Mouse (Mus musculus): ENCODE measurements around the gene 1700025G04Rik. TPM values are rescaled to one million over a fixed set of nuclear protein-coding genes. Genes with fewer than 3 reads are reported as not detected.

The 1700025G04Rik gene
- polyA plus RNA-seq, 1 experiment: 24.7 TPM

DNA sequence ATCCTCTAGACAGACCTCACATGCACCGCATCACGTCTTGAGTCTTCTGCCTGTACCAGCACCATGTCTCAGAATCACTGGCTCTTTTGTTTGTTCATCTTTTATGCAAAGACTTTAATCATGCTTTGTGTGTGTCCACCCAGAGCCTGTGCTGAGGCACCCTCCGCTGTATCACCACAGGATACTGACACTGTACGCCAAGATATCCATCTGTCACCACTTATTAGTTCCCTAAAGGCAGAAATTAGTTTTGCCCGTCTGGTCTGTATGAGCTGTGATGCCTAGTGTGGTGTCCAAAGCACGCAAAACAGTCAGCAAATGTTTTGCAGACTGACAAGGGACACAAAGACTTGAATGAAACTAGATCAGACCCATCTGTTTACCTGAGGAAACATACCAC lies 95.7 kb downstream of the 1700025G04Rik start:
- no peak overlapping the region for H3K4me3 ChIP-seq (ENCODE audit: insufficient read depth, low read length)
- TF ChIP-seq POLR2A (IDR thresholded peaks at IDR 0.05; ENCODE audit: extremely low read depth, insufficient read depth, low read length): no peak
- TF ChIP-seq CTCF (IDR thresholded peaks at IDR 0.05; ENCODE audit: extremely low read depth, insufficient read depth, low read length): no peak
- H3K27ac ChIP-seq (ENCODE audit: insufficient read depth, low read length): no peak overlapping the region
- no peaks in the 10 kb centered on the region for H3K4me1 ChIP-seq (ENCODE audit: control insufficient read depth, insufficient read depth, low read length)

DNA sequence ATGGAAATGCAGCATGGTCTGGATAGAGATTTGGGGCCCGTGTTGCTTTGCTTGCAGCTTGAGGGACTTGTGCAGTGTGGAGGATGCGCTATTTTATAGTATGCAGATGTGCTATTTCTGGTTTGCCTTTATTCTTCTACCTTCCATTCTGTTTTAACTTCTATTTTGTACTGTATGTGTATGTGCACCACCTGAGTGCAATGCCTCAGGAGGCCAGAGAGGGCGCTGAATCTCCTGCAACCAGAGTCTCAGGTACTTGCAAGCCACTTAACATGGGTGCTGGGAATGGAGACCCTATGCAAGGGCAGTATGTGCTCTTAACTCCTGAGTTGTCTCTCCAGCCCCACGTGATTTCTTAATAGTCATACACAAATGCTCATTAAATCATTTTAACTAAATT lies 98.4 kb downstream of the 1700025G04Rik start:
- 0 out of 2 replicates have a peak, but pooled peaks cover under 1% of the 10 kb centered on the region for H3K4me1 ChIP-seq (ENCODE audit: control insufficient read depth, insufficient read depth, low read length)
- H3K4me3 ChIP-seq (ENCODE audit: insufficient read depth, low read length): no peak overlapping the region
- TF ChIP-seq POLR2A (IDR thresholded peaks at IDR 0.05; ENCODE audit: extremely low read depth, insufficient read depth, low read length) (no peak), CTCF (IDR thresholded peaks at IDR 0.05; ENCODE audit: extremely low read depth, insufficient read depth, low read length) (no peak)
- no peak overlapping the region for H3K27ac ChIP-seq (ENCODE audit: insufficient read depth, low read length)

DNA sequence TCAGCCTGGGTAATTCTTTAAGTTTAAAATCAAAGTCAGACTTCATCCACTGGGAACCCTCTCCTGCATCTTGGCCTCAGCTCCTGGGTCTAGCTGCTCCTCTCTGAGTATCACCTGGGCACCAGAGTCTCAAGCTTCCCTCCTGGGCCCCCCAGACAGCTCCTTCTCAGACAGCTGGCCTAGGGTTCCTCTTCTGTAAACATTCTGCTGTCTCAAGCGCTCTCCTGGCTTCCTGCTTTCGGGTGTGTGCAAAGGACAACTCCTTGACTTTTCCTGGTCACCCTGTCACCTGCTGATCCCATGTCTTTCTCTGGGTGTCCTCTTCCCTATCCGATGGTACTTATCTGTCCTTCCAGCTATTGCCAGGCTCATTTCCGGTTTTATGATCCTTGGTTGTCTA lies 99.3 kb downstream of the 1700025G04Rik start:
- Histone ChIP-seq H3K27ac (ENCODE audit: insufficient read depth, low read length) (no peak overlapping the region), H3K4me1 (ENCODE audit: control insufficient read depth, insufficient read depth, low read length) (0 out of 2 replicates have a peak, but pooled peaks cover 2% of the 10 kb centered on the region), H3K4me3 (ENCODE audit: insufficient read depth, low read length) (no peak overlapping the region)
- TF ChIP-seq POLR2A (IDR thresholded peaks at IDR 0.05; ENCODE audit: extremely low read depth, insufficient read depth, low read length) (no peak), CTCF (IDR thresholded peaks at IDR 0.05; ENCODE audit: extremely low read depth, insufficient read depth, low read length) (no peak)

DNA sequence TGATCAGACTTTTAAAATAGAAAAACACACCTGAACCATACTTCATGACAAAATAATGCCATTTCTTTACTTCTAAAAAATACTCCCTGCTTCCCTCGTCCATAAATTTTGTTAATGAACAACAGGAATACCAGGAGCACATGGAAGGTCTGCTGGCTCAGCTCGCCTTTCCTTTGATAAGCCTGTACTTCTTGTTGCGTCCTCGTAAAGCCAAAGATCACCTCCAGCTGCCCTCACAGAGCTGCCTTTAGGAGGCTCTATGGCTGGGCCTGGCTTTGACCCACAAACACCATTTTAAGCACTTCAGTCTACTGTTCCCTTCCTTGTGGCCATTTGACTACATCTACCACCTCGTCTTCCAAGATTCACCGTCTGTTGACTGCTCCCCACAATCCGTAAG lies 101.2 kb downstream of the 1700025G04Rik start:
- TF ChIP-seq CTCF (IDR thresholded peaks at IDR 0.05; ENCODE audit: extremely low read depth, insufficient read depth, low read length): no peak
- no peak for TF ChIP-seq POLR2A (IDR thresholded peaks at IDR 0.05; ENCODE audit: extremely low read depth, insufficient read depth, low read length)
- peaks cover 3% of the 10 kb centered on the region; the same call in 1 of the 2 replicates for H3K4me1 ChIP-seq (ENCODE audit: control insufficient read depth, insufficient read depth, low read length)
- H3K27ac ChIP-seq (ENCODE audit: insufficient read depth, low read length): no peak overlapping the region
- no peak overlapping the region for H3K4me3 ChIP-seq (ENCODE audit: insufficient read depth, low read length)

DNA sequence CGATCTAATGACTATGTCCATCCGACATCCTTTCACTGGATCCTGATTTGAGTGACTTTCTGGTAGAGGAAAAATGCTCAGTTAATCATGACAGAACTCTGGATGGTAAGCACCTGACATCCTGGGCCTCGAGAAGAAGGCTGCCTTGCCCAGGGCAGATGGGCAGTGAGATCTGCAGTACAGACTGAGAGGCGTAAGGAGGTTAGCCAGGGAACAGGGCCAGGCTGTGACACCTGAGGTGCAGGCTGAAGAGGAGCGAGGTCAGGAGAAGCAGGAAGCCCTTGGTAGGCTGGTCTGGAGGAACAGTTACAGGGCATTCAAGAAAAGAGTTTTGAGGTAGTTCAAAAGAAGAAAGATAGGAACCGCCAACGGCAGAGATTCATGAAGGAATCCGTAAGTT lies 101.9 kb downstream of the 1700025G04Rik start:
- H3K27ac ChIP-seq (ENCODE audit: insufficient read depth, low read length): no peak overlapping the region
- peaks cover 3% of the 10 kb centered on the region; the same call in 1 of the 2 replicates for H3K4me1 ChIP-seq (ENCODE audit: control insufficient read depth, insufficient read depth, low read length)
- TF ChIP-seq POLR2A (IDR thresholded peaks at IDR 0.05; ENCODE audit: extremely low read depth, insufficient read depth, low read length) (no peak), CTCF (IDR thresholded peaks at IDR 0.05; ENCODE audit: extremely low read depth, insufficient read depth, low read length) (no peak)
- H3K4me3 ChIP-seq (ENCODE audit: insufficient read depth, low read length): no peak overlapping the region

DNA sequence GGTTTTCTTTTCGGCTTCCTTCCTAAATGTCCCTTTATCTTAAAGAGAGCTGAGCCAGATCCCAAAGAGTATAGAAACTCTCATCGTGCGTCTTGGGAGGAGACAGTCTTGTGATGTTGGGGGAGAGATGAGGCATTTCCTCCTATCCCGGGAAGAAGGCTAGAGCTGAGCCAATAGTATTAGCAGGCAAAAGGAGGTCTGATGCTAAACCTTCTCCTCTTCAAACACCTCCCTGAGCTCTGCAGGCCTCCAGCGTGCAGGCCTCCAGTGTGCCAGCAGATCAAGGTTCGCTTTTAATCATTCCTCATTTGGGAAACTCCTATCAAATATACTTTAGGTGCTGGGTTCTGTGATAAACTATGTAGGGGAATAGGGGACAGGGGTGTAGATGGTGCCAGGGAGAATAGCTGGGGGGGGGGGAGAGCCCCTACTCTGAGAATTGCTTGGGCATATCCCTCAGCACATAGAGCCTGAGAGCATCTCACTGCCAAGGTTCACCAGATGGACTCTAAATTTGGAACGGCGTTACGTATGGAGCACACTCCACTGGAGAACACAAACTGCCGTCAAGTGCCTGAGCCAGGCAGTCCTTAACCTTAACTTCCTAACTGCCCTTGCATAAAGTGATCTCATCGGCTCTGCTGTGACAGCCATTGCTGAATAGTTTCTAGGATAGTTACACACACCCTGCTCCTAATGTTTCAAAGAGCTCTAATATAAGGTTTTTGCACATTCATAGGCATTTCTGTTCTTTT lies 103.7 kb downstream of the 1700025G04Rik start:
- no peak overlapping the region for H3K27ac ChIP-seq (ENCODE audit: insufficient read depth, low read length)
- TF ChIP-seq POLR2A (IDR thresholded peaks at IDR 0.05; ENCODE audit: extremely low read depth, insufficient read depth, low read length) (no peak), CTCF (IDR thresholded peaks at IDR 0.05; ENCODE audit: extremely low read depth, insufficient read depth, low read length) (no peak)

DNA sequence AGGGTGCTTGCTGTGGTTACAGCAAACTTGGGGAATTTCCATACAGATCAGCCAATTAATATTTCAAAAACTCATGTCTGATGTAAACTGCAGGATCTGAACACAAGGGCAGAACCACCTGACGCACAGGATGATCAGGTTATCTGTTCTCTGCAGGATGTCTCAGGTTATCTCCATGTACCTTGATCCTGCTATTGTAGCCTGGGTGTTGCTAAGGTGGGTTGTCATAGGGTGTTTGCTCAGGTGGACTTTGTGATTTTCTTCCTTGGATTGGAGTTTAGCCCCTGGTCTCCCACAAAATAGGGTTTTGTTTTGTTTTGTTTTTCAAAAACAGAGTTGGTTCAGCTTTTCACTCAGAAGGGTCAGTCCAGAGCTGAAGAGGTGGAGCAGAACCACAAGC lies 104.9 kb downstream of the 1700025G04Rik start:
- Histone ChIP-seq H3K4me3 (ENCODE audit: insufficient read depth, low read length) (no peak overlapping the region), H3K27ac (ENCODE audit: insufficient read depth, low read length) (no peak overlapping the region), H3K4me1 (ENCODE audit: control insufficient read depth, insufficient read depth, low read length) (peaks cover 3% of the 10 kb centered on the region; the same call in 1 of the 2 replicates)
- TF ChIP-seq POLR2A (IDR thresholded peaks at IDR 0.05; ENCODE audit: extremely low read depth, insufficient read depth, low read length): no peak
- no peak for TF ChIP-seq CTCF (IDR thresholded peaks at IDR 0.05; ENCODE audit: extremely low read depth, insufficient read depth, low read length)

More for the DNA sequence above, 103.7 kb downstream of the 1700025G04Rik start:
- no peak overlapping the region for H3K4me3 ChIP-seq (ENCODE audit: insufficient read depth, low read length)
- peaks cover 3% of the 10 kb centered on the region; the same call in 1 of the 2 replicates for H3K4me1 ChIP-seq (ENCODE audit: control insufficient read depth, insufficient read depth, low read length)

DNA sequence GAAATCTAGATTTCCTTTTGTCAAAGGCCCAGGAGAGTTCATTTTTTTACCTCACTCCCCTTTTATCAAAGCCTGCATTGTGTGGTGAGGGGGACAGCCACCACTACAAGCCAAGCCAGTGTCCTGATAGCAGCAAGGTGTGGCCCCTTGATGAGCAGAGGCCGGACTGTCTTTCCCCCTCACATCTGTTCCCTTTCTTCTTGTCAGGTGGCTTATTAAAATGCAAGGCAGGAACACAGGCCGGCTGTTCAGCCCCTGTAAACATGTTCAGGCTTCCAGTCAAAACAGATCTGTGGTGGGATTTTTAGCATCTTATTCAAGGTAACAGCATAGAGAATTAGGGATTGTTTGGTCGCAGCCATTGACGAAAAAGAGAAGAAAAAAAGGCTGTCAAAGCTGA lies 105.9 kb downstream of the 1700025G04Rik start:
- Histone ChIP-seq H3K4me1 (ENCODE audit: control insufficient read depth, insufficient read depth, low read length) (peaks cover 3% of the 10 kb centered on the region; the same call in 1 of the 2 replicates), H3K27ac (ENCODE audit: insufficient read depth, low read length) (no peak overlapping the region), H3K4me3 (ENCODE audit: insufficient read depth, low read length) (no peak overlapping the region)
- TF ChIP-seq POLR2A (IDR thresholded peaks at IDR 0.05; ENCODE audit: extremely low read depth, insufficient read depth, low read length): no peak
- no peak for TF ChIP-seq CTCF (IDR thresholded peaks at IDR 0.05; ENCODE audit: extremely low read depth, insufficient read depth, low read length)

DNA sequence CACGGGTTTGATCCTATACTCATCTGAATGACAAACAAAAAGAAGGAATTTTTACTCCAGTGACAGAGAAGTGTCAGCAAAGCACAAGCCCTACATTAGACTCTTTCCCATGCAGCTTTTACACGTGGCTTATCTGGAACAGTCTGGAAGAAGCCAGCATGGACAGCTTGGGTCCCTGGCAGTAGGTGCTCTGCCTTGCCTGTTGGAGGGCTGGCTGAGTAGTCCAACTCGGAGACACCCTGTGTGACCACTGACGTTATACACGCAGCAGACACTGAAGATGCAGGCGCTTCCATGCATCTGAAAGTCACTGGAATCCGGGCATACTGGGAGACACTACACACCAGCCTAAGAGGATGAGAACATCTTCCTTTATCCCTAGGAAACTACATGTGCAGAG lies 109.4 kb downstream of the 1700025G04Rik start:
- Histone ChIP-seq H3K4me3 (ENCODE audit: insufficient read depth, low read length) (no peak overlapping the region), H3K4me1 (ENCODE audit: control insufficient read depth, insufficient read depth, low read length) (peaks cover 4% of the 10 kb centered on the region; the same call in 1 of the 2 replicates), H3K27ac (ENCODE audit: insufficient read depth, low read length) (no peak overlapping the region)
- TF ChIP-seq CTCF (IDR thresholded peaks at IDR 0.05; ENCODE audit: extremely low read depth, insufficient read depth, low read length) (no peak), POLR2A (IDR thresholded peaks at IDR 0.05; ENCODE audit: extremely low read depth, insufficient read depth, low read length) (no peak)

Measured in cortical plate, adult 2 months (tissue).